Mouse (Mus musculus) midbrain, embryonic 12.5 days (tissue): ENCODE measurements around the gene Dhx16. TPM values are rescaled to one million over a fixed set of nuclear protein-coding genes. Genes with fewer than 3 reads are reported as not detected.

Experiments used
- ATAC-seq: fragments of 200-750 bp; cut with Nextera tagmentation; 2 replicates; pipeline ENCODE4 v1.8.0; 2017; ENCODE audit warnings: low read depth, moderate TSS enrichment, moderate library complexity; ENCODE audit not compliant: low FRiP score
- H3K27ac ChIP-seq: fragments of 300-500 bp; sonication (generic); replicated peaks from 2 replicates; pipeline ENCODE4 v1.5.1; 2016; ENCODE audit warnings: mild to moderate bottlenecking
- H3K27me3 ChIP-seq: fragments of 300-500 bp; sonication (generic); 2 replicates; pipeline ENCODE4 v1.6.1; 2016; ENCODE audit warnings: mild to moderate bottlenecking
- H3K36me3 ChIP-seq: fragments of 300-500 bp; sonication (generic); 2 replicates; pipeline ENCODE4 v1.6.1; 2016
- H3K4me1 ChIP-seq: fragments of 300-500 bp; sonication (generic); 2 replicates; pipeline ENCODE4 v1.6.1; 2016
- H3K4me2 ChIP-seq: fragments of 300-500 bp; sonication (generic); replicated peaks from 2 replicates; pipeline ENCODE4 v1.6.1; 2016; ENCODE audit warnings: mild to moderate bottlenecking, moderate library complexity
- H3K4me3 ChIP-seq: fragments of 300-500 bp; sonication (generic); 2 replicates; pipeline ENCODE4 v1.5.1; 2016; ENCODE audit warnings: mild to moderate bottlenecking
- H3K9ac ChIP-seq: fragments of 300-500 bp; sonication (generic); replicated peaks from 2 replicates; pipeline ENCODE4 v1.6.1; 2016; ENCODE audit warnings: mild to moderate bottlenecking, moderate library complexity
- H3K9me3 ChIP-seq: fragments of 300-500 bp; sonication (generic); 2 replicates; pipeline ENCODE4 v1.6.1; 2016; ENCODE audit warnings: mild to moderate bottlenecking
- WGBS: fragments of 180-500 bp; shearing (Covaris S2); methylation state at CpG from one replicate; pipeline ENCODE4 v1.1.7; 2016; 5-methylcytosine and 5-hydroxymethylcytosine counted together
- polyA plus RNA-seq: library from polyadenylated mRNA; unstranded; fragments of >200 nt; fragmentation: Nextera tagmentation; extraction: Ambion mirVana; gene quantifications from 2 replicates; pipeline ENCODE4 v1.2.1, GENCODE M21; 2016

Gene Dhx16
- polyA plus RNA-seq, 1 experiment from 2014 or later = 48.2 TPM

GRCm38 (mm10) chr17:35864832-35865353 lies 14.7 kb upstream of the Dhx16 start:
- Histone ChIP-seq H3K36me3 (peaks cover 6% of the 10 kb centered on the region; the same call in 1 of the 2 replicates), H3K27me3 (no peaks in the 10 kb centered on the region), H3K9ac (peak overlapping the region; percentile 92), H3K4me2 (peak overlapping the region; percentile 100), H3K9me3 (no peaks in the 10 kb centered on the region), H3K27ac (peak overlapping the region; percentile 99), H3K4me1 (peaks cover 48% of the 10 kb centered on the region), H3K4me3 (peak overlapping the region; percentile 60)
- WGBS = 28% methylated on average over 10 of the region's 10 CpGs
- ATAC-seq = no peak

GRCm38 (mm10) chr17:35865481-35866280 lies 13.9 kb upstream of the Dhx16 start, which contains the start of gene Ppp1r18:
Ppp1r18 (plus strand) TSS chr17:35865593.
- H3K27ac ChIP-seq = peak within 1 kb of the TSS; percentile 99
- no peaks in the 10 kb centered on the region for H3K9me3 ChIP-seq
- no peaks in the 10 kb centered on the region for H3K27me3 ChIP-seq
- peak within 1 kb of the TSS; percentile 92 for H3K9ac ChIP-seq
- H3K4me3 ChIP-seq = peak within 1 kb of the TSS; percentile 60
- peak within 1 kb of the TSS; percentile 100 for H3K4me2 ChIP-seq
- peaks cover 13% of the 10 kb centered on the region for H3K36me3 ChIP-seq
- peaks cover 52% of the 10 kb centered on the region for H3K4me1 ChIP-seq
- under 1% methylated on average over 45 of the region's 48 CpGs for WGBS
- ATAC-seq = peak; percentile 73

- Histone ChIP-seq H3K36me3 (peaks cover 20% of the 10 kb centered on the region), H3K27me3 (no peaks in the 10 kb centered on the region), H3K4me1 (peaks cover 53% of the 10 kb centered on the region), H3K4me3 (peak overlapping the region; percentile 60), H3K4me2 (peak overlapping the region; percentile 100), H3K9ac (peak overlapping the region; percentile 92), H3K27ac (peak overlapping the region; percentile 99), H3K9me3 (0 out of 2 replicates have a peak, but pooled peaks cover 4% of the 10 kb centered on the region)
- WGBS = 1% methylated on average over 36 of the region's 38 CpGs
- peak; percentile 42 for ATAC-seq
Observed at GRCm38 (mm10) chr17:35866281-35866831, 13.3 kb upstream of the Dhx16 start.

GRCm38 (mm10) chr17:35866911-35867890 lies 12.4 kb upstream of the Dhx16 start:
- no peak for ATAC-seq
- peak overlapping the region; percentile 99 for H3K27ac ChIP-seq
- H3K4me2 ChIP-seq = peak overlapping the region; percentile 100
- peaks cover 26% of the 10 kb centered on the region for H3K36me3 ChIP-seq
- no peaks in the 10 kb centered on the region for H3K27me3 ChIP-seq
- H3K9me3 ChIP-seq = 0 out of 2 replicates have a peak, but pooled peaks cover 5% of the 10 kb centered on the region
- peaks cover 54% of the 10 kb centered on the region for H3K4me1 ChIP-seq
- peak overlapping the region; percentile 60 for H3K4me3 ChIP-seq
- peak overlapping the region; percentile 92 for H3K9ac ChIP-seq
- 7% methylated on average over 26 of the region's 26 CpGs for WGBS

- Histone ChIP-seq H3K9ac (peak overlapping the region; percentile 92), H3K9me3 (0 out of 2 replicates have a peak, but pooled peaks cover 5% of the 10 kb centered on the region), H3K27me3 (no peaks in the 10 kb centered on the region), H3K36me3 (peaks cover 28% of the 10 kb centered on the region), H3K4me1 (peaks cover 64% of the 10 kb centered on the region), H3K27ac (peak overlapping the region; percentile 43), H3K4me2 (peak overlapping the region; percentile 100), H3K4me3 (peak overlapping the region; percentile 60)
- 43% methylated on average over 17 of the region's 17 CpGs for WGBS
- ATAC-seq = no peak
Observed at GRCm38 (mm10) chr17:35868165-35868820, 11.3 kb upstream of the Dhx16 start.

GRCm38 (mm10) chr17:35868961-35869345 lies 10.7 kb upstream of the Dhx16 start:
- Histone ChIP-seq H3K27ac (peak overlapping the region; percentile 43), H3K27me3 (no peaks in the 10 kb centered on the region), H3K36me3 (peaks cover 29% of the 10 kb centered on the region), H3K4me2 (peak overlapping the region; percentile 100), H3K4me3 (peak overlapping the region; percentile 60), H3K9ac (peak overlapping the region; percentile 92), H3K4me1 (peaks cover 69% of the 10 kb centered on the region), H3K9me3 (0 out of 2 replicates have a peak, but pooled peaks cover 5% of the 10 kb centered on the region)
- 3% methylated on average over 7 of the region's 7 CpGs for WGBS
- no peak for ATAC-seq

GRCm38 (mm10) chr17:35869346-35870067 lies 10.1 kb upstream of the Dhx16 start:
- H3K36me3 ChIP-seq = peaks cover 34% of the 10 kb centered on the region

GRCm38 (mm10) chr17:35870151-35870883 lies 9.3 kb upstream of the Dhx16 start:
- H3K36me3 ChIP-seq = peaks cover 43% of the 10 kb centered on the region
- 76% methylated on average over 9 of the region's 9 CpGs for WGBS
- ATAC-seq = no peak
- H3K27ac ChIP-seq = peak overlapping the region; percentile 43; the same call in 1 of the 2 replicates
- H3K9ac ChIP-seq = peak overlapping the region; percentile 92
- peaks cover 60% of the 10 kb centered on the region for H3K4me1 ChIP-seq
- H3K9me3 ChIP-seq = 0 out of 2 replicates have a peak, but pooled peaks cover 5% of the 10 kb centered on the region
- H3K27me3 ChIP-seq = no peaks in the 10 kb centered on the region
- H3K4me2 ChIP-seq = peak overlapping the region; percentile 100
- peak overlapping the region; percentile 60 for H3K4me3 ChIP-seq

More at GRCm38 (mm10) chr17:35869346-35870067, 10.1 kb upstream of the Dhx16 start:
- Histone ChIP-seq H3K9ac (peak overlapping the region; percentile 92), H3K27me3 (no peaks in the 10 kb centered on the region), H3K4me2 (peak overlapping the region; percentile 100), H3K4me1 (peaks cover 68% of the 10 kb centered on the region), H3K9me3 (0 out of 2 replicates have a peak, but pooled peaks cover 5% of the 10 kb centered on the region), H3K4me3 (peak overlapping the region; percentile 60), H3K27ac (peak overlapping the region; percentile 43)
- no peak for ATAC-seq
- 3% methylated on average over 7 of the region's 7 CpGs for WGBS

GRCm38 (mm10) chr17:35870884-35871696 lies 8.5 kb upstream of the Dhx16 start:
- ATAC-seq = no peak

More at GRCm38 (mm10) chr17:35870884-35871696, 8.5 kb upstream of the Dhx16 start:
- no peaks in the 10 kb centered on the region for H3K27me3 ChIP-seq
- H3K9me3 ChIP-seq = 0 out of 2 replicates have a peak, but pooled peaks cover 5% of the 10 kb centered on the region
- H3K4me3 ChIP-seq = peak overlapping the region; percentile 60
- peaks cover 60% of the 10 kb centered on the region for H3K4me1 ChIP-seq
- peak overlapping the region; percentile 100 for H3K4me2 ChIP-seq
- WGBS = 87% methylated on average over 8 of the region's 8 CpGs
- H3K27ac ChIP-seq = peak overlapping the region; percentile 39; the same call in 1 of the 2 replicates
- H3K36me3 ChIP-seq = peaks cover 48% of the 10 kb centered on the region
- H3K9ac ChIP-seq = no peak overlapping the region
